Mouse (Mus musculus) hindbrain, embryonic 10.5 days (tissue): ENCODE results near the gene Pradc1. TPM values are rescaled to one million over a fixed set of nuclear protein-coding genes. Genes with fewer than 3 reads are reported as not detected.
"Not testable (repeated sequence)": the region's sequence is repeated elsewhere in the genome, so short reads cannot be mapped to it uniquely, and the experiment has no call there.

ENCODE experiments used
- DNase-seq: peaks from one replicate; pipeline ENCODE4 v3.0.0-alpha.2; 2017; ENCODE audit warnings: low spot score
- H3K27ac ChIP-seq: fragments of 300-500 bp; sonication (generic); 2 replicates; pipeline ENCODE4 v1.5.1; 2016; ENCODE audit warnings: mild to moderate bottlenecking, moderate library complexity
- H3K27me3 ChIP-seq: fragments of 300-500 bp; sonication (generic); 2 replicates; pipeline ENCODE4 v1.6.1; 2016; ENCODE audit warnings: mild to moderate bottlenecking; ENCODE audit not compliant: poor library complexity, insufficient read depth, severe bottlenecking
- H3K36me3 ChIP-seq: fragments of 300-500 bp; sonication (generic); 2 replicates; pipeline ENCODE4 v1.6.1; 2016; ENCODE audit warnings: mild to moderate bottlenecking, moderate library complexity
- H3K4me1 ChIP-seq: fragments of 300-500 bp; sonication (generic); replicated peaks from 2 replicates; pipeline ENCODE4 v1.6.1; 2016; ENCODE audit warnings: mild to moderate bottlenecking
- H3K4me3 ChIP-seq: fragments of 300-500 bp; sonication (generic); 2 replicates; pipeline ENCODE4 v1.5.1; 2016; ENCODE audit warnings: mild to moderate bottlenecking, moderate library complexity
- H3K9me3 ChIP-seq: fragments of 300-500 bp; sonication (generic); 2 replicates; pipeline ENCODE4 v1.6.1; 2016; ENCODE audit warnings: mild to moderate bottlenecking, moderate library complexity
- WGBS: fragments of 180-500 bp; shearing (Covaris S2); methylation state at CpG from one replicate; pipeline ENCODE4 v1.1.7; 2016; 5-methylcytosine and 5-hydroxymethylcytosine counted together
- polyA plus RNA-seq: library from polyadenylated mRNA; unstranded; fragments of >200 nt; fragmentation: Nextera tagmentation; extraction: Ambion mirVana; gene quantifications from 2 replicates; pipeline ENCODE4 v1.2.1, GENCODE M21; 2016

Pradc1 gene
- polyA plus RNA-seq, 1 experiment from 2014 or later, result 37.5 TPM

DNA sequence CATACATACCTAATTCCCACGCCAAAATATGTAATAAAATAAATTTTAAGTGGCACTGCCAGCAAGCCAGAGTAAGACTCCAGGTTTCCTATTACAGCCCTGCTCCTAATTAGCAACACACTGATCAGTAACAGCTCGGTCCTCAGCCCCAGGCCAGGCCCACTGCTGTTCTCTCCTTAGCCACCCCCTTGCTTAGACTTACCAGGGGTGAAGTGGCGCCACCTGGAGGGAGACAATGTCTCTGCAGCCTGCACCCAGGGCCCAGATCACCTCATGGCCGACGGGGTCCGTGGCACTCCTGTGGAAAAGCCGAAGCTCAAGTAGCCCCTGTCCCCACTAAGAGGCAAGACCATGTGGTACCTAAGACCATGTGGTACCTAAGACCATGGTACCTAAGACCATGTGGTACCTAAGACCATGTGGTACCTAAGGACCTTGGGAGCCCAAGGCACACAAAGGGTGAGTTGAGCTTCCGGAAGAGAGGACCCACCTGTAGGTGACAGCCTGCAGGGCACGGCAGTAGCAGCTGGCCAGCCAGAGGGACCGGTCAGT, 25.7 kb upstream of the Pradc1 start:
- H3K36me3 ChIP-seq, result no peaks in the 10 kb centered on the region
- no peak overlapping the region for H3K4me3 ChIP-seq
- H3K4me1 ChIP-seq, result 0 out of 2 replicates have a peak, but pooled peaks cover 3% of the 10 kb centered on the region
- H3K27me3 ChIP-seq, result peaks cover 54% of the 10 kb centered on the region
- peak; percentile 41 for DNase-seq
- no peak overlapping the region for H3K27ac ChIP-seq
- no peaks in the 10 kb centered on the region for H3K9me3 ChIP-seq
- WGBS, result 39% methylated on average over 10 of the region's 10 CpGs

- DNase-seq, result no peak
- Histone ChIP-seq H3K27ac (no peak overlapping the region), H3K9me3 (no peaks in the 10 kb centered on the region), H3K36me3 (no peaks in the 10 kb centered on the region), H3K4me3 (no peak overlapping the region), H3K27me3 (peaks cover 35% of the 10 kb centered on the region), H3K4me1 (0 out of 2 replicates have a peak, but pooled peaks cover 3% of the 10 kb centered on the region)
- WGBS, result 89% methylated on average over 3 of the region's 3 CpGs
These were observed 23.8 kb upstream of the Pradc1 start for GRCm38 (mm10) chr6:85475581-85475980.

- Histone ChIP-seq H3K27me3 (peaks cover 7% of the 10 kb centered on the region; the same call in 1 of the 2 replicates), H3K36me3 (peaks cover 23% of the 10 kb centered on the region), H3K4me3 (no peak overlapping the region), H3K9me3 (no peaks in the 10 kb centered on the region), H3K4me1 (no peaks in the 10 kb centered on the region), H3K27ac (no peak overlapping the region)
- 52% methylated on average over 5 of the region's 5 CpGs for WGBS
- DNase-seq, result no peak
These were observed 20.8 kb upstream of the Pradc1 start for GRCm38 (mm10) chr6:85472542-85472941.

GRCm38 (mm10) chr6:85471962-85472361, 20.2 kb upstream of the Pradc1 start:
- peaks cover 29% of the 10 kb centered on the region for H3K36me3 ChIP-seq
- no peaks in the 10 kb centered on the region for H3K9me3 ChIP-seq
- no peak for DNase-seq
- no peak overlapping the region for H3K27ac ChIP-seq
- no peak overlapping the region for H3K4me3 ChIP-seq
- WGBS, result 68% methylated on average over 8 of the region's 8 CpGs
- peaks cover 5% of the 10 kb centered on the region; the same call in 1 of the 2 replicates for H3K27me3 ChIP-seq
- H3K4me1 ChIP-seq, result no peaks in the 10 kb centered on the region

DNA sequence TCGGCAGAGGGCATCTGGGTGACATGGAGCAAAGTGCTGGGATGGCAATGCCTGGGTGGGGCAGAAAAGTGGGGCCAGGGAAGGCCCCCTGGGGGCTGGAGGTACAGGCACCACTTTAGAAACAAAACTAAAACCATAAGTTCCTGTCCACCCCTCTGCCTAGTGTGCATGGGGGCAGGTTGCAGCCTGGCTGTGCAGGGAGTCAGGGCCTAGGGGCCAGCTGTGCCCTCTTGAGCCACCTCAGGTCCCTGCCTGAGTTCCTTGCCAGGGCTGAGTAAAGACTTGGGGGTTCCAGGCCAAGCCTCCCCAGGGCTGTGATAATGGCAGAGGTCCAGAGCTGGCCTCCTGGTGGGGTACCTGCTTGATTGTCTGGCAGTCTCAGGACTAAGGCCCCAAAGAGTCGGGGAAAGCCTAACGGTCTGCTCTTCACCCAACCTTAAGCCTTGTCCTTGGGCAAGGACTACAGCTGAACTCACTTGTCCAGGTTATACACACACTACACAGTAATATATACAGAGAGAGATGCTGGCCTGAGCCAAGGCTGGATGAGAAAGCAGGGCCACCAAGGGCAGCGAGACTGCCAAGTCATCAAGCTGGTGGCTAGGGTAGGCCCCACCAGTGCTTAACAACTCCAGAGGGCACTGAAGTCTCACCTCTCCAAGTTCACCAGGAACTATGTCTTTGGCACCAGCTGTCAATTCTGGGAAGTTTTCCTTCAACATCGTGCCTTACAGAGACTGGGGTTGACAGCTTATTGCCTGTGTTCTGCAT, 18.1 kb upstream of the Pradc1 start:
- 76% methylated on average over 5 of the region's 5 CpGs for WGBS
- DNase-seq, result no peak
- Histone ChIP-seq H3K36me3 (peaks cover 50% of the 10 kb centered on the region), H3K4me3 (no peak overlapping the region), H3K4me1 (no peaks in the 10 kb centered on the region), H3K27me3 (peaks cover 5% of the 10 kb centered on the region; the same call in 1 of the 2 replicates), H3K9me3 (no peaks in the 10 kb centered on the region), H3K27ac (no peak overlapping the region)

- no peak for DNase-seq
- H3K36me3 ChIP-seq, result peaks cover 94% of the 10 kb centered on the region
These were observed 13.6 kb upstream of the Pradc1 start for GRCm38 (mm10) chr6:85465381-85465780.

GRCm38 (mm10) chr6:85459621-85460020, 7.9 kb upstream of the Pradc1 start:
- Histone ChIP-seq H3K4me1 (peaks cover 22% of the 10 kb centered on the region), H3K9me3 (no peaks in the 10 kb centered on the region), H3K27ac (no peak overlapping the region), H3K4me3 (no peak overlapping the region), H3K27me3 (no peaks in the 10 kb centered on the region), H3K36me3 (peaks cover 85% of the 10 kb centered on the region)
- DNase-seq, result no peak
- WGBS, result 93% methylated on average over 2 of the region's 2 CpGs

More at GRCm38 (mm10) chr6:85465381-85465780, 13.6 kb upstream of the Pradc1 start:
- Histone ChIP-seq H3K27ac (no peak overlapping the region), H3K9me3 (no peaks in the 10 kb centered on the region), H3K4me1 (no peaks in the 10 kb centered on the region), H3K27me3 (no peaks in the 10 kb centered on the region), H3K4me3 (no peak overlapping the region)

- DNase-seq, result no peak
- peaks cover 29% of the 10 kb centered on the region for H3K36me3 ChIP-seq
- WGBS, result 16% methylated on average over 7 of the region's 7 CpGs
- H3K4me3 ChIP-seq, result peak overlapping the region; percentile 92
- peak overlapping the region; percentile 97 for H3K27ac ChIP-seq
- H3K4me1 ChIP-seq, result peaks cover 57% of the 10 kb centered on the region
- H3K9me3 ChIP-seq, result no peaks in the 10 kb centered on the region
- H3K27me3 ChIP-seq, result no peaks in the 10 kb centered on the region
These were observed 1.0 kb upstream of the Pradc1 start for GRCm38 (mm10) chr6:85452816-85453215.

DNA sequence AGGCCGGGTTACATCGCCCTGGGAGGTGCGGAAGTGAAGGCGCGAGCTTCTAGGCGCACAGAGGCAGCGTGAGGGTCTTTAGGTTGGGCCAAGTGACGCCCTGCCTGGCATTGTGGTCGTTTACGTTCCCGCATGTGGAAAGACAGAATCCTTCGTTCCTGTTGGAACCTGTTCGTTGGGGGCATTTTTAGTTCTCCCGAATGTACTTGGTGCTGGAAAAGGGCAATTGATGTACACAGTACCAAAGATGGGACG, 568 bp upstream of the Pradc1 start:
- WGBS, result under 1% methylated on average over 15 of the region's 15 CpGs
- no peak for DNase-seq
- peak overlapping the region; percentile 92 for H3K4me3 ChIP-seq
- H3K36me3 ChIP-seq, result peaks cover 29% of the 10 kb centered on the region
- peak overlapping the region; percentile 97 for H3K27ac ChIP-seq
- H3K4me1 ChIP-seq, result peaks cover 55% of the 10 kb centered on the region
- no peaks in the 10 kb centered on the region for H3K9me3 ChIP-seq
- no peaks in the 10 kb centered on the region for H3K27me3 ChIP-seq

- Histone ChIP-seq H3K36me3 (peaks cover 37% of the 10 kb centered on the region), H3K27ac (peak within 1 kb of the TSS; percentile 97), H3K27me3 (no peaks in the 10 kb centered on the region), H3K9me3 (no peaks in the 10 kb centered on the region), H3K4me3 (peak within 1 kb of the TSS; percentile 92), H3K4me1 (peaks cover 45% of the 10 kb centered on the region)
- peak; percentile 99 for DNase-seq
- WGBS, result 3% methylated on average over 96 of the region's 96 CpGs
These were observed 790 bp downstream of the Pradc1 start, which contains the start of gene Cct7 for GRCm38 (mm10) chr6:85450697-85451663. Cct7 (plus strand) TSS chr6:85451514.

DNA sequence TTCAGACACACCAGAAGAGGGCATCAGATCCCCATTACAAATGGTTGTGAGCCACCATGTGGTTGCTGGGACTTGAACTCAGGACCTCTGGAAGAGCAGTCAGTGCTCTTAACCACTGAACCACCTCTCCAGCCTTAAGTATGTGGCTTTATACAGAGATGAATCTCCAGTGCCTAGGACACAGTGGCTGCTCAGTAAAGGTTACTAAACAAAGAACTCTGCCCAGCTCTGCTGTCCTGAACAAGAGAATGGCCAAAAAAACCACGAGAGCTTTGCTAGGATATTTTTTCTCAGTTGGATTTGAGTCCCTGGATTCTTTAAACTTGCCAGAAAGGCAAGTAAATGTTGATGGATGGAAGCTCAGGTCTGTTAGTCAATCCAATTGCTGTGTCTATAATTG, 1.6 kb downstream of the Pradc1 start:
- peaks cover 40% of the 10 kb centered on the region for H3K4me1 ChIP-seq
- WGBS, result 68% methylated on average over 1 of the region's 1 CpGs
- H3K27ac ChIP-seq, H3K9me3 ChIP-seq, DNase-seq, H3K27me3 ChIP-seq: not testable (repeated sequence)
- peaks cover 44% of the 10 kb centered on the region for H3K36me3 ChIP-seq
- peak overlapping the region; percentile 92 for H3K4me3 ChIP-seq

- H3K9me3 ChIP-seq, result no peaks in the 10 kb centered on the region
These were observed 4.4 kb downstream of the Pradc1 start for GRCm38 (mm10) chr6:85447351-85447750.

More at GRCm38 (mm10) chr6:85447351-85447750, 4.4 kb downstream of the Pradc1 start:
- peaks cover 54% of the 10 kb centered on the region for H3K36me3 ChIP-seq
- H3K4me1 ChIP-seq, result peaks cover 13% of the 10 kb centered on the region
- no peak overlapping the region for H3K27ac ChIP-seq
- H3K4me3 ChIP-seq, result no peak overlapping the region
- WGBS, result 89% methylated on average over 6 of the region's 6 CpGs
- DNase-seq, result no peak
- H3K27me3 ChIP-seq, result no peaks in the 10 kb centered on the region
